Mouse (Mus musculus) thymus, adult 2 months (tissue): ENCODE measurements around the gene Qrfp.

Experiments
- CTCF ChIP-seq: fragments of 200-500 bp; IDR thresholded peaks from 2 replicates; pipeline ENCODE4 v1.5.1; 2012; ENCODE audit warnings: mild to moderate bottlenecking, control low read depth, low read length, moderate library complexity, borderline replicate concordance; ENCODE audit not compliant: control insufficient read depth, poor library complexity, insufficient read depth; ENCODE audit errors: extremely low read depth
- POLR2A ChIP-seq: fragments of 200-500 bp; IDR thresholded peaks from 2 replicates; pipeline ENCODE4 v1.6.1; 2012; ENCODE audit warnings: mild to moderate bottlenecking, low read length, control low read depth, moderate library complexity; ENCODE audit not compliant: control insufficient read depth, poor library complexity, insufficient read depth; ENCODE audit errors: extremely low read depth

DNA sequence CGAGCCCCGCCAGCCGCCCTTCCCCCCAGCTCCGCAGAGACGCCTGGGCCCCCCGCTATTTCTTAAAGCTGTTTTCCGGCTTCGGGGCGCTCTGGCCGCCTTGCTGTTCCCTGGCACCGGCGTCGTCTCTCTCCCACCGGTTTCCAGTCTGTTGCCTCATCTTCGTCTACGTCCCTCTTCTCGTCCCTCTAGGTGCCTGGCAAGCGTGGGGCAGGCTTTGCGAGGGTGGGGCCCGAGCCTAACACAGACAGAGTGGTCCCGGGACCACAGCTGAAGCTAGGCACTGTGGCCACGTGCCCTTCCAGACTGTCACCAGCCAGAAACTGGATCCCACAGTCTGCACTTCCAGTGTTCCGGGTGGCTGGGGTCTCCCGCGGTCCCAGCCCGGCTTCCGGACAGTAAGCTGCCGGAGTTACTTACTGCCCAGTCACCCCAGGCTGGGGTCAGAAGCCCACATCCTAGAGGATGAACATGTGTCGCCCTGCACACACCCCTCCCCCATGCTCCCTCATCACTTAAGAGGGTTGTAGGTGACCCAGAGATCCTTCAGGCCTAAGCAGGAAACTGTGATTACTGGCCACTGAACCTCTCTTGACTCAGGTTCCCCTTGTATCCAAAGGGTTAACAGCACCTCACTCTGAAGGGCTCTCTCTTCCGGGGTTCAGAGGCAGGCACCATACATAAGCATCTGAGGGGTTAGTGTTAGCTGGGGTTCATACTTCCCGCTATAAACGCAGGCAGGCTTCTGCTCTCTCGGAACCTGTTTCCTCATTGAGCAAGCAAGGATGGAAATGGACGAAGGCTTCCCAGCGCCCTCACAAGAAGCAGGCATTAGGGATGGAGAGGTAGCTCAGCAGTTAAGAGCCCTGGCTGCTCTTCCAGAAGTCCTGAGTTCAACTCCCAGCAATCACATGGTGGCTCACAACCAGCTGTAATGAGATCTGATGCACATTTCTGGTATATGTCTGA is 36.6 kb upstream of the Qrfp start:
- TF ChIP-seq POLR2A = no peak
- no peak for TF ChIP-seq CTCF
